Mouse (Mus musculus) cerebellum, adult 2 months (tissue): Measurements from ENCODE around the gene Il27ra.
"Not testable (repeated sequence)": the region's sequence is repeated elsewhere in the genome, so short reads cannot be mapped to it uniquely, and the experiment has no call there.

Source experiments
- CTCF ChIP-seq: fragments of 200-500 bp; IDR thresholded peaks from 2 replicates; pipeline ENCODE4 v1.5.1; 2011; ENCODE audit warnings: low read depth, mild to moderate bottlenecking, control low read depth, low read length, moderate library complexity, borderline replicate concordance; ENCODE audit not compliant: insufficient read depth
- POLR2A ChIP-seq: fragments of 200-500 bp; IDR thresholded peaks from 2 replicates; pipeline ENCODE4 v1.6.1; 2011; ENCODE audit warnings: low read length, control low read depth, borderline replicate concordance; ENCODE audit not compliant: insufficient read depth

GRCm38 (mm10) chr8:83983222-83983621 is 59.2 kb downstream of the Il27ra start:
- not testable (repeated sequence) for TF ChIP-seq CTCF, POLR2A
